Mouse (Mus musculus) bone marrow, adult 2 months (tissue): ENCODE measurements around the gene Phkg1.

Source experiments
- CTCF ChIP-seq: fragments of 200-500 bp; IDR thresholded peaks from 2 replicates; pipeline ENCODE4 v1.5.1; 2011; ENCODE audit warnings: low read length, control low read depth; ENCODE audit not compliant: control insufficient read depth, insufficient read depth
- POLR2A ChIP-seq: fragments of 200-500 bp; IDR thresholded peaks from 2 replicates; pipeline ENCODE4 v1.6.1; 2011; ENCODE audit warnings: low read depth, mild to moderate bottlenecking, control low read depth, low read length, borderline replicate concordance; ENCODE audit not compliant: control insufficient read depth

DNA sequence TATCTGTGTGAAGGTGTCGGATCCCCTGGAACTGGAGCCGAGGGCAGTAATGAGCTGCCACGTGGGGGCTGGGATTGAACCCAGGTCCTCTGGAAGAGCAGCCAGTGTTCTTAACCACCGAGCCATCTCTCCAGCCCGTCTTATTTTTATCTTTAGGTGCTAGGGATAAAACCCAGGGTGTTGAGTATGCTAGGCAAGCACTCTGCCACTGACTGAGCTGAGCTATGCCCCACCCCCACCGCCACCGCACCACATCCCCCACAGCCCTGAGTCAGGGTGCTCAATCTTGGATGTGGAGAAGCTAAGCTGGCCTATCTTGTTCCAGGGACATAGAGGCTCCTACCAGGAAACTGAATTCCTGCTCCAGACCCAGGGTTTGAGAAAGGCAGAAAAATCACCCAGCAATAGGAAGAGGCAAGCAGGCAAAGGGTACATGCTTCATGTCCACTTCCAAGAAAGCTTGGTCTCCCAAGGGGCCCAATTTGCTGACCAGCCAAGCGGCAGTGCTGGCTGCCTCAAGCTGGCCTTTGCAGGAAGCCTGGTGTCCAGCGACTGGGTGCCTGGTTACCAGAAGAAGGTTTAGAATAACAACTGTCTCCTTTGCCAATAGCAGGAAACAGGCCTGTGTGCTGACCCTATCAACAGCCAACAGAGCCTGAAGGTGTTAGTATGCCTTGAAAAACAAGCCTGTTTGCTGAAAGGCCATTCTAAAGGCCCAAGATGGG is 20.5 kb downstream of the Phkg1 start:
- TF ChIP-seq CTCF: no peak
- no peak for TF ChIP-seq POLR2A
